Mouse (Mus musculus): Measurements from ENCODE around the gene Mpeg1. TPM values are rescaled to one million over a fixed set of nuclear protein-coding genes. Genes with fewer than 3 reads are reported as not detected.

Gene Mpeg1
- polyA plus RNA-seq, 1 experiment, result 0.02 TPM

- Histone ChIP-seq H3K4me3 (replicated peaks) (no peak overlapping the region), H3K36me3 (ENCODE audit: control insufficient read depth) (no peaks in the 10 kb centered on the region), H3K9me3 (ENCODE audit: control insufficient read depth, low read length) (no peaks in the 10 kb centered on the region), H3K27me3 (ENCODE audit: control insufficient read depth) (no peaks in the 10 kb centered on the region), H3K4me1 (ENCODE audit: control insufficient read depth) (no peaks in the 10 kb centered on the region)
- TF ChIP-seq GATA1 (IDR thresholded peaks at IDR 0.05; ENCODE audit: low read length), result no peak
- TF ChIP-seq TAL1 (IDR thresholded peaks at IDR 0.05; ENCODE audit: low read length), result no peak
Measured at GRCm38 (mm10) chr19:12462851-12463721, 2.5 kb downstream of the Mpeg1 start.

GRCm38 (mm10) chr19:12463722-12464035 is 3.1 kb downstream of the Mpeg1 start:
- no peak for TF ChIP-seq TAL1 (IDR thresholded peaks at IDR 0.05; ENCODE audit: low read length)
- no peak for TF ChIP-seq GATA1 (IDR thresholded peaks at IDR 0.05; ENCODE audit: low read length)
- Histone ChIP-seq H3K36me3 (ENCODE audit: control insufficient read depth) (no peaks in the 10 kb centered on the region), H3K27me3 (ENCODE audit: control insufficient read depth) (no peaks in the 10 kb centered on the region), H3K9me3 (ENCODE audit: control insufficient read depth, low read length) (no peaks in the 10 kb centered on the region), H3K4me1 (ENCODE audit: control insufficient read depth) (no peaks in the 10 kb centered on the region), H3K4me3 (replicated peaks) (no peak overlapping the region)

DNA sequence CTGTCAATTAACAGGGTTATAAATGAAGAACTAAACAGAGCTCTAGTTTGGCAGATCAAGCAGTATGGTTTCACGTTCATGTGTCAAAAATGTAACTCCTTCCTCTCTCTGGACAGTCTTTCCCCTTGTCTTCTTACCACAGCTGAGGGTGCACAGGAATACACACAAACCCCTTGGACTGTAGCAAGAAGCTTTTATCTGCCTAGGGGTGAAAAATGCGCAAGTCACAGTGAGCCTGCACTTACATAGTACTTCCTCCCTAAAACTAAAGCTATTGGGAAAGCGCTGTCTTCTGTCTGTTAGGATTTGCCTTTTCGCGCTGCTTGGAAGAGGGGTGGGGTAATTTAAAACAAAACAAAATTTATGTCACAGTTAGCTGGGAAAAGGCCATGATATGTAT is 3.5 kb downstream of the Mpeg1 start:
- no peak overlapping the region for H3K4me3 ChIP-seq (replicated peaks)
- TF ChIP-seq GATA1 (IDR thresholded peaks at IDR 0.05; ENCODE audit: low read length), result no peak
- TF ChIP-seq TAL1 (IDR thresholded peaks at IDR 0.05; ENCODE audit: low read length), result no peak
- no peaks in the 10 kb centered on the region for H3K9me3 ChIP-seq (ENCODE audit: control insufficient read depth, low read length)
- no peaks in the 10 kb centered on the region for H3K36me3 ChIP-seq (ENCODE audit: control insufficient read depth)
- H3K4me1 ChIP-seq (ENCODE audit: control insufficient read depth), result no peaks in the 10 kb centered on the region
- no peaks in the 10 kb centered on the region for H3K27me3 ChIP-seq (ENCODE audit: control insufficient read depth)

GRCm38 (mm10) chr19:12464674-12465073 is 4.1 kb downstream of the Mpeg1 start:
- no peak overlapping the region for H3K4me3 ChIP-seq (replicated peaks)
- no peaks in the 10 kb centered on the region for H3K36me3 ChIP-seq (ENCODE audit: control insufficient read depth)
- no peak for TF ChIP-seq TAL1 (IDR thresholded peaks at IDR 0.05; ENCODE audit: low read length)
- TF ChIP-seq GATA1 (IDR thresholded peaks at IDR 0.05; ENCODE audit: low read length), result no peak
- no peaks in the 10 kb centered on the region for H3K27me3 ChIP-seq (ENCODE audit: control insufficient read depth)
- H3K4me1 ChIP-seq (ENCODE audit: control insufficient read depth), result no peaks in the 10 kb centered on the region
- H3K9me3 ChIP-seq (ENCODE audit: control insufficient read depth, low read length), result no peaks in the 10 kb centered on the region

- Histone ChIP-seq H3K27me3 (ENCODE audit: control insufficient read depth) (no peaks in the 10 kb centered on the region), H3K36me3 (ENCODE audit: control insufficient read depth) (no peaks in the 10 kb centered on the region), H3K4me1 (ENCODE audit: control insufficient read depth) (no peaks in the 10 kb centered on the region), H3K4me3 (replicated peaks) (no peak overlapping the region), H3K9me3 (ENCODE audit: control insufficient read depth, low read length) (no peaks in the 10 kb centered on the region)
- TF ChIP-seq TAL1 (IDR thresholded peaks at IDR 0.05; ENCODE audit: low read length), result no peak
- TF ChIP-seq GATA1 (IDR thresholded peaks at IDR 0.05; ENCODE audit: low read length), result no peak
Measured at GRCm38 (mm10) chr19:12465530-12466144, 5.1 kb downstream of the Mpeg1 start.

DNA sequence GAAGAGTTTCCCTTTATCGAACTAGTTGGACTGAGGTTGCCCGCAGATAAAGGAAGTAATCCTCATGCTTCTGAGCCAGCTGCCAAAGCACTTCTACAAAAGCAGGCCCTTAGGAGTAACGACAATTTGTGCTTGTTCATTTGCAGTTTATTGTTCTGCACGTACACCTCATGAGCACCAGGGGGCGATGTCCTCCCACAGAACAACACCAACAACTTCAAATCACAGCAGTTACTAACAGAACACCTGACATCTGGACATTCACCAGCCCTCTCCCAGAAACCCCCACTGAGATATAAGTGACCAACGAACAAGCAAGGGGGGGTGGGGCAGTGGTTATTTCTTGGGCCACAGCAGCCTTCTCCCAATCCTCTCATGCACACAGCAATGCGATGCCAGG is 5.6 kb downstream of the Mpeg1 start:
- H3K9me3 ChIP-seq (ENCODE audit: control insufficient read depth, low read length), result no peaks in the 10 kb centered on the region
- no peaks in the 10 kb centered on the region for H3K4me1 ChIP-seq (ENCODE audit: control insufficient read depth)
- no peak overlapping the region for H3K4me3 ChIP-seq (replicated peaks)
- H3K36me3 ChIP-seq (ENCODE audit: control insufficient read depth), result no peaks in the 10 kb centered on the region
- TF ChIP-seq TAL1 (IDR thresholded peaks at IDR 0.05; ENCODE audit: low read length) (no peak), GATA1 (IDR thresholded peaks at IDR 0.05; ENCODE audit: low read length) (no peak)
- H3K27me3 ChIP-seq (ENCODE audit: control insufficient read depth), result no peaks in the 10 kb centered on the region

- no peaks in the 10 kb centered on the region for H3K9me3 ChIP-seq (ENCODE audit: control insufficient read depth, low read length)
- no peak overlapping the region for H3K4me3 ChIP-seq (replicated peaks)
- H3K27me3 ChIP-seq (ENCODE audit: control insufficient read depth), result no peaks in the 10 kb centered on the region
- H3K4me1 ChIP-seq (ENCODE audit: control insufficient read depth), result no peaks in the 10 kb centered on the region
- no peaks in the 10 kb centered on the region for H3K36me3 ChIP-seq (ENCODE audit: control insufficient read depth)
- TF ChIP-seq TAL1 (IDR thresholded peaks at IDR 0.05; ENCODE audit: low read length), result no peak
- no peak for TF ChIP-seq GATA1 (IDR thresholded peaks at IDR 0.05; ENCODE audit: low read length)
Measured at GRCm38 (mm10) chr19:12467436-12467835, 6.9 kb downstream of the Mpeg1 start.

- H3K36me3 ChIP-seq (ENCODE audit: control insufficient read depth), result no peaks in the 10 kb centered on the region
- H3K9me3 ChIP-seq (ENCODE audit: control insufficient read depth, low read length), result no peaks in the 10 kb centered on the region
- TF ChIP-seq GATA1 (IDR thresholded peaks at IDR 0.05; ENCODE audit: low read length), result no peak
- no peak for TF ChIP-seq TAL1 (IDR thresholded peaks at IDR 0.05; ENCODE audit: low read length)
- H3K4me1 ChIP-seq (ENCODE audit: control insufficient read depth), result no peaks in the 10 kb centered on the region
- H3K27me3 ChIP-seq (ENCODE audit: control insufficient read depth), result no peaks in the 10 kb centered on the region
- H3K4me3 ChIP-seq (replicated peaks), result no peak overlapping the region
Measured at GRCm38 (mm10) chr19:12471866-12472265, 11.3 kb downstream of the Mpeg1 start.

GRCm38 (mm10) chr19:12472381-12472976 is 11.9 kb downstream of the Mpeg1 start:
- Histone ChIP-seq H3K36me3 (ENCODE audit: control insufficient read depth) (no peaks in the 10 kb centered on the region), H3K9me3 (ENCODE audit: control insufficient read depth, low read length) (no peaks in the 10 kb centered on the region), H3K4me3 (replicated peaks) (no peak overlapping the region), H3K4me1 (ENCODE audit: control insufficient read depth) (no peaks in the 10 kb centered on the region), H3K27me3 (ENCODE audit: control insufficient read depth) (no peaks in the 10 kb centered on the region)
- TF ChIP-seq TAL1 (IDR thresholded peaks at IDR 0.05; ENCODE audit: low read length) (no peak), GATA1 (IDR thresholded peaks at IDR 0.05; ENCODE audit: low read length) (no peak)
